ENCODE assay signal across 7 mouse cellular contexts in the genomic region with DNA sequence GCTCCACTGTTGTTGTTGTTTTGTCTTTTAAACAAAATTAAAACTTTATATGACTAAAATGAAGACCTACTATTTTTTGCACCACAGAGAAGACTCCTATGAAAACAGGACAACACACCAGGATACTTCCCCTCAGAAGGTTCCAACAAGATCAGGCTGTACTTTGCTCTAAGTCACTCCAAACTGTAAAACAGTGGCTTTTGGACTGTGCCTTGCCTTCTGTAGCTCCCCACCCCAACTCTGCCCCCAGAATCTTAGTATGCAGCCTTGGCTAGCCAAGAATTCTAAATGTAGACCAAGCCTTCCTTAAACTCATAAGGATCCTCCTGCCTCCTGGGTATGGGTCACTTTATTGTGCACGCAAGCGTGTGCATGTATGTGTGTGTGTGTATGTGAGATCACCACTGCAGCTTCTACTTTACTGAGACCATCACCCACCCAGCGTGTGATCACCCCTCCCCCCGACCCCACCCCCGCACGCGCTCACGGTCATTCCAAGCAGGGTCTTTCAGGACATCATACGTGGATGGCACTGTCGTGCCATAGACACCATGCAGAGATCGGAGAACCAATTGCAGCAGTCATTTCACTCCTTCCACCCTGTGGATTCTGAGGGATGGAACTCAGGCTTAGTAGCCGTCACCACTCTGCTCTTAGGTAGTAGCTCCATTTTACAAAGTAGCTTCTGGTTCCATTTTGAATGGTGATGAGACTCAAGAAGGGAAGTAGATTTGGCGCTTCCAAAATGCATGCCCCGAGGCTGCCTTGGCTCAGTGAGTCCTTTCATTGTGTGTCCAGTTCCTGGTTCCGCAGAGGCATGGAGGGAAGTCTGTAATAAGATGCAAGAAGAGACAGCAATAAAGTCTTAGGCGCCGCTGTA. TPM values are rescaled to one million over a fixed set of nuclear protein-coding genes. Genes with fewer than 3 reads are reported as not detected.
DNase-seq lines count a peak whose midpoint lies in the region; ATAC-seq and TF ChIP-seq lines count a peak whose summit lies in the region.

No protein-coding gene starts in this region.

- DNase-seq in lung, embryonic 14.5 days: peak; percentile 65
- no peak for DNase-seq in lung, adult 18-20 months
- DNase-seq in hindbrain, embryonic 14.5 days (ENCODE audit: low spot score): peak; percentile 53
- no peak for DNase-seq in midbrain, embryonic 10.5 days (ENCODE audit: low spot score)
- DNase-seq in right cerebral cortex, postnatal 4 days: no peak
- no peak for DNase-seq in testis, postnatal 10 days (ENCODE audit: low spot score)

- peak overlapping the region; percentile 89 for H3K4me2 ChIP-seq in lung, embryonic 14.5 days
- H3K4me2 ChIP-seq in embryonic facial prominence, embryonic 12.5 days (replicated peaks): peak overlapping the region; percentile 91
- H3K4me2 ChIP-seq in hindbrain, embryonic 14.5 days (replicated peaks): peak overlapping the region; percentile 95

- peak overlapping the region; percentile 87 for H3K4me3 ChIP-seq in lung, embryonic 14.5 days (ENCODE audit: low read depth, low read length)
- H3K4me3 ChIP-seq in embryonic facial prominence, embryonic 12.5 days: peak overlapping the region; percentile 94
- peak overlapping the region; percentile 83 for H3K4me3 ChIP-seq in hindbrain, embryonic 14.5 days (replicated peaks; ENCODE audit: low read length)
- peak overlapping the region; percentile 92 for H3K4me3 ChIP-seq in midbrain, embryonic 10.5 days

- H3K27ac ChIP-seq in lung, embryonic 14.5 days (ENCODE audit: low read depth): peak overlapping the region; percentile 89
- H3K27ac ChIP-seq in embryonic facial prominence, embryonic 12.5 days: peak overlapping the region; percentile 84
- peak overlapping the region; percentile 96 for H3K27ac ChIP-seq in hindbrain, embryonic 14.5 days
- H3K27ac ChIP-seq in midbrain, embryonic 10.5 days (replicated peaks): peak overlapping the region; percentile 94

- no peaks in the 10 kb centered on the region for H3K27me3 ChIP-seq in lung, embryonic 14.5 days (ENCODE audit: insufficient read depth, low read length)
- H3K27me3 ChIP-seq in embryonic facial prominence, embryonic 12.5 days: no peaks in the 10 kb centered on the region
- H3K27me3 ChIP-seq in hindbrain, embryonic 14.5 days (ENCODE audit: control insufficient read depth, insufficient read depth, low read length): no peaks in the 10 kb centered on the region
- H3K27me3 ChIP-seq in midbrain, embryonic 10.5 days (ENCODE audit: low read depth, poor library complexity, severe bottlenecking): peaks cover 50% of the 10 kb centered on the region

- WGBS in lung, embryonic 14.5 days: 6% methylated on average over 17 of the region's 17 CpGs
- WGBS in embryonic facial prominence, embryonic 12.5 days: 9% methylated on average over 17 of the region's 17 CpGs
- 5% methylated on average over 17 of the region's 17 CpGs for WGBS in hindbrain, embryonic 14.5 days
- 11% methylated on average over 17 of the region's 17 CpGs for WGBS in midbrain, embryonic 10.5 days

- no peaks in the 10 kb centered on the region for H3K9me3 ChIP-seq in lung, embryonic 14.5 days (ENCODE audit: low read depth, low read length)
- H3K9me3 ChIP-seq in embryonic facial prominence, embryonic 12.5 days: no peaks in the 10 kb centered on the region
- no peaks in the 10 kb centered on the region for H3K9me3 ChIP-seq in hindbrain, embryonic 14.5 days (ENCODE audit: control insufficient read depth, low read length)
- H3K9me3 ChIP-seq in midbrain, embryonic 10.5 days (replicated peaks): no peaks in the 10 kb centered on the region

- peak overlapping the region; percentile 89 for H3K9ac ChIP-seq in lung, embryonic 14.5 days
- peak overlapping the region; percentile 97 for H3K9ac ChIP-seq in embryonic facial prominence, embryonic 12.5 days
- peak overlapping the region; percentile 97 for H3K9ac ChIP-seq in hindbrain, embryonic 14.5 days

- TF ChIP-seq CTCF in lung, embryonic 14.5 days (IDR thresholded peaks at IDR 0.05; ENCODE audit: low read depth): no peak

- peak; percentile 3; the same call in 1 of the 2 replicates for ATAC-seq in lung, embryonic 14.5 days (ENCODE audit: insufficient read depth)
- ATAC-seq in embryonic facial prominence, embryonic 12.5 days (ENCODE audit: insufficient number of reproducible peaks, insufficient read depth, low FRiP score, low TSS enrichment): no peak
- peak; percentile 36 for ATAC-seq in hindbrain, embryonic 14.5 days (ENCODE audit: low FRiP score)

- peaks cover 19% of the 10 kb centered on the region for H3K4me1 ChIP-seq in lung, embryonic 14.5 days (ENCODE audit: insufficient read depth)
- H3K4me1 ChIP-seq in embryonic facial prominence, embryonic 12.5 days: peaks cover 30% of the 10 kb centered on the region
- H3K4me1 ChIP-seq in hindbrain, embryonic 14.5 days (replicated peaks; ENCODE audit: control insufficient read depth, insufficient read depth, low read length): peaks cover 46% of the 10 kb centered on the region
- peaks cover 50% of the 10 kb centered on the region for H3K4me1 ChIP-seq in midbrain, embryonic 10.5 days

- no peaks in the 10 kb centered on the region for H3K36me3 ChIP-seq in lung, embryonic 14.5 days (ENCODE audit: insufficient read depth)
- no peaks in the 10 kb centered on the region for H3K36me3 ChIP-seq in embryonic facial prominence, embryonic 12.5 days
- H3K36me3 ChIP-seq in hindbrain, embryonic 14.5 days (replicated peaks; ENCODE audit: control insufficient read depth, insufficient read depth): 0 out of 2 replicates have a peak, but pooled peaks cover 7% of the 10 kb centered on the region
- H3K36me3 ChIP-seq in midbrain, embryonic 10.5 days: no peaks in the 10 kb centered on the region

RNA-seq across cellular contexts. Expression of gene Mgat4b, which starts 13.3 kb away (rescaled TPM):
- polyA plus RNA-seq in lung, embryonic 14.5 days (2014; fragmentation: Nextera tagmentation; extraction: Ambion mirVana): 32.8 and 44.2 TPM in 2 replicates
- polyA plus RNA-seq in embryonic facial prominence, embryonic 12.5 days (2016; fragmentation: Nextera tagmentation; extraction: Ambion mirVana): 38.1 and 40.7 TPM in 2 replicates
- 55.7 and 56.0 TPM in 2 replicates for polyA plus RNA-seq in hindbrain, embryonic 14.5 days (2014; fragmentation: Nextera tagmentation; extraction: Ambion mirVana)
- 12.1 and 18.1 TPM in 2 replicates for polyA plus RNA-seq in midbrain, embryonic 10.5 days (2016; fragmentation: Nextera tagmentation; extraction: Ambion mirVana)

RNA-seq across cellular contexts. Expression of gene Sqstm1, which starts 13.4 kb away (rescaled TPM):
- polyA plus RNA-seq in lung, embryonic 14.5 days (2014; fragmentation: Nextera tagmentation; extraction: Ambion mirVana): 205 and 209 TPM in 2 replicates
- polyA plus RNA-seq in embryonic facial prominence, embryonic 12.5 days (2016; fragmentation: Nextera tagmentation; extraction: Ambion mirVana): 187 and 192 TPM in 2 replicates
- 365 and 385 TPM in 2 replicates for polyA plus RNA-seq in hindbrain, embryonic 14.5 days (2014; fragmentation: Nextera tagmentation; extraction: Ambion mirVana)
- 136 and 165 TPM in 2 replicates for polyA plus RNA-seq in midbrain, embryonic 10.5 days (2016; fragmentation: Nextera tagmentation; extraction: Ambion mirVana)

RNA-seq across cellular contexts. Expression of gene Ltc4s, which starts 14.4 kb away (rescaled TPM):
- polyA plus RNA-seq in lung, embryonic 14.5 days (2014; fragmentation: Nextera tagmentation; extraction: Ambion mirVana): 2.1 and 3.2 TPM in 2 replicates
- polyA plus RNA-seq in embryonic facial prominence, embryonic 12.5 days (2016; fragmentation: Nextera tagmentation; extraction: Ambion mirVana): 0.62 and 0.74 TPM in 2 replicates
- polyA plus RNA-seq in hindbrain, embryonic 14.5 days (2014; fragmentation: Nextera tagmentation; extraction: Ambion mirVana): 1.6 and 4.5 TPM in 2 replicates
- 0.75 and 1.2 TPM in 2 replicates for polyA plus RNA-seq in midbrain, embryonic 10.5 days (2016; fragmentation: Nextera tagmentation; extraction: Ambion mirVana)

RNA-seq across cellular contexts. Expression of gene Mrnip, which starts 49.8 kb away (rescaled TPM):
- 18.4 and 20.3 TPM in 2 replicates for polyA plus RNA-seq in lung, embryonic 14.5 days (2014; fragmentation: Nextera tagmentation; extraction: Ambion mirVana)
- polyA plus RNA-seq in embryonic facial prominence, embryonic 12.5 days (2016; fragmentation: Nextera tagmentation; extraction: Ambion mirVana): 17.8 and 18.6 TPM in 2 replicates
- 34.4 and 37.7 TPM in 2 replicates for polyA plus RNA-seq in hindbrain, embryonic 14.5 days (2014; fragmentation: Nextera tagmentation; extraction: Ambion mirVana)
- 23.4 and 23.8 TPM in 2 replicates for polyA plus RNA-seq in midbrain, embryonic 10.5 days (2016; fragmentation: Nextera tagmentation; extraction: Ambion mirVana)

Comparison
In these comparisons a context has a peak if more than half of its experiments do, and no peak if none do; other contexts are left out.
1. DNase-seq: peak in lung, embryonic 14.5 days (single experiment) and hindbrain, embryonic 14.5 days (single experiment); none in lung, adult 18-20 months (0 of 2), midbrain, embryonic 10.5 days (single experiment), right cerebral cortex, postnatal 4 days (single experiment) and testis, postnatal 10 days (single experiment).
2. Peak in every context shown above with its lines, with median percentiles within 50 percentile points of each other: H3K27ac ChIP-seq, H3K4me2 ChIP-seq, H3K4me3 ChIP-seq and H3K9ac ChIP-seq.